Mouse (Mus musculus): ENCODE measurements around the gene Ttc28.

Gene Ttc28

GRCm38 (mm10) chr5:111274948-111275347 is 395.3 kb downstream of the Ttc28 start:
- no peak for DNase-seq (ENCODE audit: low spot score in 2 of 2)

GRCm38 (mm10) chr5:111284420-111285175 is 405.0 kb downstream of the Ttc28 start:
- DNase-seq (ENCODE audit: low spot score in 2 of 2) = no peak

- no peak for DNase-seq (ENCODE audit: low spot score in 2 of 2)
These were observed 408.0 kb downstream of the Ttc28 start for GRCm38 (mm10) chr5:111287571-111287970.

GRCm38 (mm10) chr5:111288486-111288885 is 408.9 kb downstream of the Ttc28 start:
- DNase-seq (ENCODE audit: low spot score in 2 of 2) = no peak

GRCm38 (mm10) chr5:111290071-111290470 is 410.5 kb downstream of the Ttc28 start:
- peak in 1 of 2 experiments; percentile 27 for DNase-seq (ENCODE audit: low spot score in 2 of 2)

GRCm38 (mm10) chr5:111291639-111292038 is 412.0 kb downstream of the Ttc28 start:
- peak; percentile 61 to 72 for DNase-seq (ENCODE audit: low spot score in 2 of 2)

- no peak for DNase-seq (ENCODE audit: low spot score in 2 of 2)
These were observed 418.2 kb downstream of the Ttc28 start for GRCm38 (mm10) chr5:111297801-111298200.

GRCm38 (mm10) chr5:111298706-111299105 is 419.1 kb downstream of the Ttc28 start:
- no peak for DNase-seq (ENCODE audit: low spot score in 2 of 2)

GRCm38 (mm10) chr5:111300776-111301175 is 421.2 kb downstream of the Ttc28 start:
- DNase-seq (ENCODE audit: low spot score in 2 of 2) = no peak

- no peak for DNase-seq (ENCODE audit: low spot score in 2 of 2)
These were observed 422.1 kb downstream of the Ttc28 start for GRCm38 (mm10) chr5:111301736-111302135.

- no peak for DNase-seq (ENCODE audit: low spot score in 2 of 2)
These were observed 425.1 kb downstream of the Ttc28 start for GRCm38 (mm10) chr5:111304730-111305129.

GRCm38 (mm10) chr5:111310185-111310584 is 430.6 kb downstream of the Ttc28 start:
- no peak for DNase-seq (ENCODE audit: low spot score in 2 of 2)

GRCm38 (mm10) chr5:111313833-111314232 is 434.2 kb downstream of the Ttc28 start:
- no peak for DNase-seq (ENCODE audit: low spot score in 2 of 2)

- DNase-seq (ENCODE audit: low spot score in 2 of 2) = no peak
These were observed 435.5 kb downstream of the Ttc28 start for GRCm38 (mm10) chr5:111315061-111315460.

- no peak for DNase-seq (ENCODE audit: low spot score in 2 of 2)
These were observed 437.9 kb downstream of the Ttc28 start for GRCm38 (mm10) chr5:111317526-111317925.

GRCm38 (mm10) chr5:111318946-111319345 is 439.3 kb downstream of the Ttc28 start:
- DNase-seq (ENCODE audit: low spot score in 2 of 2) = no peak

GRCm38 (mm10) chr5:111325813-111326212 is 446.2 kb downstream of the Ttc28 start:
- DNase-seq (ENCODE audit: low spot score in 2 of 2) = no peak

- no peak for DNase-seq (ENCODE audit: low spot score in 2 of 2)
These were observed 447.8 kb downstream of the Ttc28 start for GRCm38 (mm10) chr5:111327420-111327819.

- no peak for DNase-seq (ENCODE audit: low spot score in 2 of 2)
These were observed 450.3 kb downstream of the Ttc28 start for GRCm38 (mm10) chr5:111329782-111330416.

GRCm38 (mm10) chr5:111330417-111331098 is 451.0 kb downstream of the Ttc28 start, which contains the start of gene Pitpnb:
Pitpnb (plus strand) TSS chr5:111330763.
- DNase-seq (ENCODE audit: low spot score in 2 of 2) = peak; percentile 93 to 97

- no peak for DNase-seq (ENCODE audit: low spot score in 2 of 2)
These were observed 451.5 kb downstream of the Ttc28 start for GRCm38 (mm10) chr5:111331099-111331435.

- no peak for DNase-seq (ENCODE audit: low spot score in 2 of 2)
These were observed 456.5 kb downstream of the Ttc28 start for GRCm38 (mm10) chr5:111335939-111336691.
